Mouse (Mus musculus) stomach, embryonic 14.5 days (tissue): ENCODE measurements around the gene Fbn1. TPM values are rescaled to one million over a fixed set of nuclear protein-coding genes. Genes with fewer than 3 reads are reported as not detected.

Source experiments
- ATAC-seq: fragments of 200-750 bp; cut with Nextera tagmentation; 2 replicates; pipeline ENCODE4 v1.8.0; 2017; ENCODE audit warnings: low read depth, moderate TSS enrichment; ENCODE audit not compliant: insufficient number of reproducible peaks, insufficient read depth, low FRiP score
- H3K27ac ChIP-seq: fragments of 300-500 bp; sonication (generic); 2 replicates; pipeline ENCODE4 v1.5.1; 2014; ENCODE audit warnings: mild to moderate bottlenecking, low read length, moderate library complexity, mixed read lengths
- H3K27me3 ChIP-seq: fragments of 300-500 bp; sonication (generic); 2 replicates; pipeline ENCODE4 v1.6.1; 2014; ENCODE audit warnings: low read length, control low read depth, mixed read lengths; ENCODE audit not compliant: control insufficient read depth, insufficient read depth
- H3K36me3 ChIP-seq: fragments of 300-500 bp; sonication (generic); 2 replicates; pipeline ENCODE4 v1.6.1; 2014; ENCODE audit warnings: mild to moderate bottlenecking, control low read depth, low read length, moderate library complexity, mixed read lengths; ENCODE audit not compliant: control insufficient read depth, insufficient read depth
- H3K4me1 ChIP-seq: fragments of 300-500 bp; sonication (generic); 2 replicates; pipeline ENCODE4 v1.6.1; 2014; ENCODE audit warnings: low read length, control low read depth, mixed read lengths; ENCODE audit not compliant: control insufficient read depth, insufficient read depth
- H3K4me2 ChIP-seq: fragments of 300-500 bp; sonication (generic); replicated peaks from 2 replicates; pipeline ENCODE4 v1.6.1; 2014; ENCODE audit warnings: low read depth, low read length, control low read depth
- H3K4me3 ChIP-seq: fragments of 300-500 bp; sonication (generic); 2 replicates; pipeline ENCODE4 v1.5.1; 2014; ENCODE audit warnings: low read depth, low read length, control low read depth
- H3K9ac ChIP-seq: fragments of 300-500 bp; sonication (generic); replicated peaks from 2 replicates; pipeline ENCODE4 v1.6.1; 2014; ENCODE audit warnings: low read depth, mild to moderate bottlenecking, control low read depth, low read length, moderate library complexity, mixed read lengths
- H3K9me3 ChIP-seq: fragments of 300-500 bp; sonication (generic); 2 replicates; pipeline ENCODE4 v1.6.1; 2016; ENCODE audit warnings: low read depth, low read length, control low read depth; ENCODE audit not compliant: control insufficient read depth
- WGBS: fragments of 180-500 bp; shearing (Covaris S2); extraction: QIAGEN DNeasy Blood & Tissue Kit; methylation state at CpG from one replicate; pipeline ENCODE4 v1.1.7; 2014; 5-methylcytosine and 5-hydroxymethylcytosine counted together
- polyA plus RNA-seq: library from polyadenylated mRNA; unstranded; fragments of >200 nt; fragmentation: Nextera tagmentation; extraction: Ambion mirVana; gene quantifications from 2 replicates; pipeline ENCODE4 v1.2.1, GENCODE M21; 2014

Gene Fbn1
- polyA plus RNA-seq, 1 experiment from 2014 or later: 56.3 TPM

GRCm38 (mm10) chr2:125418546-125418945 lies 89.2 kb downstream of the Fbn1 start:
- Histone ChIP-seq H3K9ac (no peak overlapping the region), H3K9me3 (no peaks in the 10 kb centered on the region), H3K4me3 (no peak overlapping the region), H3K27ac (no peak overlapping the region), H3K4me1 (peaks cover 14% of the 10 kb centered on the region; the same call in 1 of the 2 replicates), H3K27me3 (no peaks in the 10 kb centered on the region), H3K4me2 (no peak overlapping the region), H3K36me3 (no peaks in the 10 kb centered on the region)
- no peak for ATAC-seq
- WGBS: 90% methylated on average over 4 of the region's 4 CpGs

GRCm38 (mm10) chr2:125416541-125417245 lies 91.1 kb downstream of the Fbn1 start:
- H3K4me2 ChIP-seq: no peak overlapping the region
- no peak overlapping the region for H3K9ac ChIP-seq
- no peaks in the 10 kb centered on the region for H3K9me3 ChIP-seq
- H3K27me3 ChIP-seq: no peaks in the 10 kb centered on the region
- 76% methylated on average over 10 of the region's 10 CpGs for WGBS
- no peak for ATAC-seq
- peaks cover 10% of the 10 kb centered on the region; the same call in 1 of the 2 replicates for H3K4me1 ChIP-seq
- no peak overlapping the region for H3K27ac ChIP-seq
- no peaks in the 10 kb centered on the region; the same call in 1 of the 2 replicates for H3K36me3 ChIP-seq
- no peak overlapping the region for H3K4me3 ChIP-seq

- Histone ChIP-seq H3K4me3 (no peak overlapping the region), H3K27me3 (no peaks in the 10 kb centered on the region), H3K4me1 (no peaks in the 10 kb centered on the region), H3K27ac (no peak overlapping the region), H3K9ac (no peak overlapping the region), H3K9me3 (no peaks in the 10 kb centered on the region), H3K4me2 (no peak overlapping the region), H3K36me3 (no peaks in the 10 kb centered on the region; the same call in 1 of the 2 replicates)
- 76% methylated on average over 15 of the region's 15 CpGs for WGBS
- no peak for ATAC-seq
Measured at GRCm38 (mm10) chr2:125412351-125412750, 95.4 kb downstream of the Fbn1 start.

GRCm38 (mm10) chr2:125411777-125412176 lies 96.0 kb downstream of the Fbn1 start:
- Histone ChIP-seq H3K9ac (no peak overlapping the region), H3K4me1 (no peaks in the 10 kb centered on the region), H3K9me3 (no peaks in the 10 kb centered on the region), H3K27me3 (no peaks in the 10 kb centered on the region), H3K4me2 (no peak overlapping the region), H3K4me3 (no peak overlapping the region), H3K36me3 (no peaks in the 10 kb centered on the region; the same call in 1 of the 2 replicates), H3K27ac (no peak overlapping the region)
- ATAC-seq: no peak
- 74% methylated on average over 3 of the region's 3 CpGs for WGBS

GRCm38 (mm10) chr2:125404509-125405105 lies 103.2 kb downstream of the Fbn1 start:
- H3K9me3 ChIP-seq: no peaks in the 10 kb centered on the region
- no peak overlapping the region for H3K9ac ChIP-seq
- H3K4me3 ChIP-seq: no peak overlapping the region
- H3K27me3 ChIP-seq: no peaks in the 10 kb centered on the region
- 84% methylated on average over 4 of the region's 4 CpGs for WGBS
- no peak overlapping the region for H3K27ac ChIP-seq
- ATAC-seq: no peak
- no peak overlapping the region for H3K4me2 ChIP-seq
- H3K4me1 ChIP-seq: no peaks in the 10 kb centered on the region
- no peaks in the 10 kb centered on the region for H3K36me3 ChIP-seq

- Histone ChIP-seq H3K9me3 (no peaks in the 10 kb centered on the region), H3K27ac (no peak overlapping the region), H3K4me2 (no peak overlapping the region), H3K36me3 (no peaks in the 10 kb centered on the region), H3K4me3 (no peak overlapping the region), H3K4me1 (no peaks in the 10 kb centered on the region), H3K9ac (no peak overlapping the region), H3K27me3 (no peaks in the 10 kb centered on the region)
- WGBS: 64% methylated on average over 1 of the region's 1 CpGs
- ATAC-seq: no peak
Measured at GRCm38 (mm10) chr2:125402276-125402675, 105.5 kb downstream of the Fbn1 start.

- Histone ChIP-seq H3K27me3 (no peaks in the 10 kb centered on the region), H3K9ac (no peak overlapping the region), H3K4me3 (no peak overlapping the region), H3K4me2 (no peak overlapping the region), H3K4me1 (no peaks in the 10 kb centered on the region), H3K27ac (no peak overlapping the region), H3K9me3 (no peaks in the 10 kb centered on the region), H3K36me3 (peaks cover 5% of the 10 kb centered on the region)
- no peak for ATAC-seq
- 94% methylated on average over 3 of the region's 3 CpGs for WGBS
Measured at GRCm38 (mm10) chr2:125400121-125400520, 107.7 kb downstream of the Fbn1 start.

- Histone ChIP-seq H3K4me2 (no peak overlapping the region), H3K27ac (no peak overlapping the region), H3K27me3 (no peaks in the 10 kb centered on the region), H3K9me3 (no peaks in the 10 kb centered on the region), H3K9ac (no peak overlapping the region), H3K36me3 (peaks cover 5% of the 10 kb centered on the region), H3K4me1 (no peaks in the 10 kb centered on the region), H3K4me3 (no peak overlapping the region)
- ATAC-seq: no peak
- 68% methylated on average over 7 of the region's 7 CpGs for WGBS
Measured at GRCm38 (mm10) chr2:125397796-125398195, 110.0 kb downstream of the Fbn1 start.
